Mouse (Mus musculus): Measurements from ENCODE around the gene Rasgef1b.

Rasgef1b gene

GRCm38 (mm10) chr5:99708706-99709105 is 20.2 kb downstream of the Rasgef1b start:
- DNase-seq (ENCODE audit: low read depth in 2 of 2, low spot score in 2 of 2) = no peak

DNA sequence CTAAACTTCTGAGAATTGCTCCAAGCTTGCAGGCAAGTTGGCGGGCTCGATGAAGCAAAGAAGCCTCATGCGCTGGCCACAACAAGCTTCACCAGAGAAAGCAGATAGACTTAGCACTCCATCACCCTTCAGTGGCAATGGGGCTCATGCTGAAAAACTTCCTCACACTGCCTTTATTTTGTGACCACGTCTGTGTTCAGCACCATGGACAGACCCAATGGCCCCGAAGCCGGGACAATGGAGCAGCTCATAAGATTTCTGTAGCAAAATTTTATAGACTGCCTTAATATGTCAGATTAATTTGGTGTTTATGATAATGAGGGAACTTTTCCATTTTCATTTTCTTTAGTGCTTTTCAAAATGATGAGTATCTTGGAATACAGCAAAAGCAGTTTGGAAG is 21.6 kb downstream of the Rasgef1b start:
- no peak for DNase-seq (ENCODE audit: low read depth in 2 of 2, low spot score in 2 of 2)

DNA sequence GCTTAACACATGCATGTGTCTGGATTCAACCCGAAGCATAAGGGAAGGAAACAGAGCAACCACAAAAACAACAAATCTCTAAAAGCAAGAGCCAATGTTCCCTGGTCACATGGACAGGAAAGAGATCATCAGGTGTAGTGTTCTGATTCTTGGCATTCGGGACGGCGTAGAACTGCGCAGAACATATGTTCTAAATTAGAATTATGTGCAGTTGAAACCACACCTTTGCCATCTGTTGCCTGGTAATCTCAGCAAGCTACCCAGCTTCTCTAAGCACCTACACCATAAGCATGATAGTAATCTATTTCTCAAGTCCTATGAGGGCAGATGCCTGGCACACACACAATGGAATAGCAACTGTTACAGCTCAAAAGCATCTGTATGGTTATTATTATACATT is 27.1 kb downstream of the Rasgef1b start:
- DNase-seq (ENCODE audit: low read depth in 2 of 2, low spot score in 2 of 2) = no peak

GRCm38 (mm10) chr5:99694712-99695360 is 34.0 kb downstream of the Rasgef1b start:
- DNase-seq (ENCODE audit: low read depth in 2 of 2, low spot score in 2 of 2) = no peak

GRCm38 (mm10) chr5:99689909-99690308 is 39.0 kb downstream of the Rasgef1b start:
- DNase-seq (ENCODE audit: low read depth in 2 of 2, low spot score in 2 of 2) = no peak

DNA sequence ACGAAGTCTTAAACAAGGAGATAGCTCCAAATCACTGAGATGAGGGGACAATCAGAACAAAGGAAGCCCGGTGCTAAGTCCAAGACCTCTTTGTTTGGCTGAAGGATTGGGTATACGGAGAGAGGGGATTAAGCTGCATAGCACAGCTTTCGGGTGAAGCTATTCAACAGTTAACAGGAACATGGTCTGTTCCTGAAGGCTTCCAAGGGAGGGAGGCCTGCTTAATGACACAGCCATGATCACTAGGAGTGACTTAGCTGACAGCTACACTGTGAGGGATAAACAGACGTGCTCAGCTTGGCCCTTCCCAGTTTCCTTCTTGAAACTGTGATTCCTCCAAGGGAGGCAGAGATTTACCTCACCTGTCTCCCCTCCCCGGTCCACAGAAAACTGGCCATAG is 41.0 kb downstream of the Rasgef1b start:
- DNase-seq (ENCODE audit: low read depth in 2 of 2, low spot score in 2 of 2) = no peak

DNA sequence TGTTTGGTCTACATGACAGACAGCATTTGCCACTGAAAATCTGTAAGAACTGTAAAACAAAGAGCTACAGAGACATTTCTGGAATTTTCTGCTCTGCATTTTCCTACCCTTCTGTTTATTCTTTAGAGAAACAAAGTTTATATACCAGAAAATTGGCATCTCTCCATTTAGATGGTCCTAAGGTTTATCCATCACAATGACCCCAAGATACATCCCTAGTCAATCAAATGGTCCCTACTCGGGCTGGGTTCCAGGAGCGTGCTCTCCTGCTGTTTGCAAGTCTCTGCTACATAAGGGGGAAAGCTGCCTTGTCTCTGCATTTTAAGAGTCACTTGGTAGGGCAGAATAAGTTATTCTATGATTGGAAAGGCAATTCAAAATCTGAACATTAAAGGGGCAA is 44.8 kb downstream of the Rasgef1b start:
- no peak for DNase-seq (ENCODE audit: low read depth in 2 of 2, low spot score in 2 of 2)

GRCm38 (mm10) chr5:99669971-99670571 is 58.8 kb downstream of the Rasgef1b start:
- no peak for DNase-seq (ENCODE audit: low read depth in 2 of 2, low spot score in 2 of 2)

GRCm38 (mm10) chr5:99656024-99656423 is 72.8 kb downstream of the Rasgef1b start:
- no peak for DNase-seq (ENCODE audit: low read depth in 2 of 2, low spot score in 2 of 2)

DNA sequence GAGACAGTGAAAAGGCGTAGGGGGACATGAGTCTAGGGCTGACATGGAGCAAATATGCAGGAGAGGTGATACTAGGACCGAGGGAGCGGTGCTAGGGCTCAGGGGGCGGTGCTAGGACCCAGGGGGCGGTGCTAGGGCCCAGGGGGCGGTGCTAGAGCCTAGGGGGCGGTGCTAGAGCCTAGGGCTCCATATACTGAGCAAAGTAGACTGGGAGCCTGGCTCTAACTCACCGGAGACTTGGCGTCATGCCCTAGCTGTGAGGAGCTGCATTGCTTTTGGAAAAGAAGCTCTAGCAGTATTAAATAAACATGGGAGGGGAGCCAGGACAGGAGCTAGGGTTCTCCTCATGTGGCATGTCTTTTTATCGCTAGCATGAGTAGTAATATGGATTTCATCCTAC is 75.9 kb downstream of the Rasgef1b start:
- no peak for DNase-seq (ENCODE audit: low read depth in 2 of 2, low spot score in 2 of 2)

DNA sequence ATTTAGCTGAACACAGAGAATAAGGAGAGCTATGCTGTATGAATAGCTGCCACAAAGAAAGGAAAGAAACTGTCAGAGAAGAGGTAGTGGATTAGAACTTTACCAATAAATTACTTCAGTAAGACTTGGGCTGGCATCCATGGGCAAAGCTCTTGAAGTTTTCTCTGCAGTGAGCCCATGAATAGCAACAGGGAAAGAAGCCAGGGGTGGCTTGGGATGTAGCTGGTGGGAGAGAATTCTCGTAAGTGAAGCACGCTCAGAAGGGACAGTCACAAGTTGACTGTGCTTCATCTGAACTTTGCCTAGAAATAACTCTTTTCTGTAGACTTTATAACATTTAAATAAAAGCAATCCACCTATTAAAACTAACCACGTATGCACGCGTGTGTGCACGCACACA is 87.5 kb downstream of the Rasgef1b start:
- no peak for DNase-seq (ENCODE audit: low read depth in 2 of 2, low spot score in 2 of 2)

- DNase-seq (ENCODE audit: low read depth in 2 of 2, low spot score in 2 of 2) = no peak
Observed at GRCm38 (mm10) chr5:99636575-99636974, 92.3 kb downstream of the Rasgef1b start.

GRCm38 (mm10) chr5:99634010-99634541 is 94.8 kb downstream of the Rasgef1b start:
- DNase-seq (ENCODE audit: low read depth in 2 of 2, low spot score in 2 of 2) = no peak

DNA sequence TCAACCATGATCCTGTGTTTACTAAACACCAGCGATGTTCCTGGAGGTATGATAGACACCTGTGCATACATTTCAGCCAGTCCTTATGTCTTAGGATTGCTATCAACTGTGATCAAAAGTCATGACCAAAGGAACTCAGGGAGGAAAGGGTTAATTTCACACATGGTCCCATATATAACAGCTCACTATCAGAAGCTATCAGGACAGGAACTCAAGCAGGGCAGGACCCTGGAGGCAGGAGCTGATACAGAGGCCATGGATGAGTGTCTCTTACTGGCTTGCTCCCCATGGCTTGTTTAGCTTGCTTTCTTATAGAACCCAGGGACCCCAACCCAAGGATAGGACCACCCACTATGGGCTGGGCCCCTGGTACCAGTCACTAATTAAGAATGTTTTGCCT is 95.3 kb downstream of the Rasgef1b start:
- no peak for DNase-seq (ENCODE audit: low read depth in 2 of 2, low spot score in 2 of 2)

- DNase-seq (ENCODE audit: low read depth in 2 of 2, low spot score in 2 of 2) = no peak
Observed at GRCm38 (mm10) chr5:99632649-99633310, 96.1 kb downstream of the Rasgef1b start.

- peak in 1 of 2 experiments; percentile 6 for DNase-seq (ENCODE audit: low read depth in 2 of 2, low spot score in 2 of 2)
Observed at GRCm38 (mm10) chr5:99630087-99630486, 98.8 kb downstream of the Rasgef1b start.

DNA sequence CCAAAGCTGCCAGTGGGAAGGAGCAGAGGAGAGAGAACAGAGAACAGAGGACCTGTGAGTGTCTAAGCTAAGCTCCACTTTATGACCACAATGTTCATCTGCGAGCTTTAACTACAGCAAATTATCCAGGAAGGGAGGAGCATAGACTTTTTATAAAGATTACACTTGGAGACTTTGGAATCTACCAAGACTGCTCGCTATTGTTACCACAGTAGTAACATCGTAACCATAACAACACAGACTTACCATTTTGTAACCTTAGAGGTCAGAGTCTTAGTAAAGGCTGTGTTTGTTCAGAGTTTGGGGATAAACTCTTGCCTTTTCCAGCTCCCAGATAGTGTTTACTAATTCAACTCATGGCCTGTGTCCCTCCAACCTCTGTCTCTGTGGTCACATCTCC is 103.3 kb downstream of the Rasgef1b start:
- no peak for DNase-seq (ENCODE audit: low read depth in 2 of 2, low spot score in 2 of 2)

DNA sequence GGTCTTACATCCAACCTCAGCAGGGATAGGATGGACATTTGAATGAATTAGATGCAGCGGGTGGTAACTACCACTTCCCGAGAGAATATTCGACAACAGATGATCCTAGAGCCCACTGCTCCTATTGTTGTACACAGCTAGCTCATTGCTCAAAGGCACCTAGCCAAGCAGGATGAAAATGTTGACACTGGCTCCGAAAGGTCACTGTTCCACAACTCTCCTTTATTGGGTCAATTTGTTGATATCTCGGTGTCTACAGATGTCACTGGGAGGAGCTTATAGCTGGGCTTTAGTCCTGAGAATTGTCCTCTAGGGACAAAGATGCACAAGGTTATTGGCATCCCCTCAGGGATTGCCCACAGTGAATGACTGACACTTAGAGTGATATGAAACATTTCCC is 108.1 kb downstream of the Rasgef1b start:
- DNase-seq (ENCODE audit: low read depth in 2 of 2, low spot score in 2 of 2) = no peak

- DNase-seq (ENCODE audit: low read depth in 2 of 2, low spot score in 2 of 2) = no peak
Observed at GRCm38 (mm10) chr5:99617271-99617800, 111.5 kb downstream of the Rasgef1b start.

- no peak for DNase-seq (ENCODE audit: low read depth in 2 of 2, low spot score in 2 of 2)
Observed at GRCm38 (mm10) chr5:99613321-99614118, 115.3 kb downstream of the Rasgef1b start.

DNA sequence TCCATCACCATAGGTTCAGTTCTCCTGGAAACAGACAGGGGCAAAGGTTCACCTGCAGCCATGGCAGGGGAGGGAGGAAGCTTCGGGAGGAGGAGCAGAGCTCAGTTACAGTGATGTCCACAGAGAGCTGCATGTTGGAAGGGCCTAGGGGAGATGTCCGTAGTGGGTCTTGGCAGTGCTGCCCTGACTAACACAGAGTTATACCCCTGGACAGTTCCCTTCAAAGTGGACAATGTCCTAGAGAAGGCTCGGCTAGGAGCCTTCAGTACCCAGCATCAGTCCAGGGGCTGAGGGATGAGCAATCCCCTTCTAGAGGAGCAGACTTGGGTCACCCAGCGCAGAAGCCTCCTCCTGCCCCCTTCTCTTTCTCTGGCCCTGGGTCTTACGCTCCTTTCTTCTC is 121.3 kb downstream of the Rasgef1b start:
- no peak for DNase-seq (ENCODE audit: low read depth in 2 of 2, low spot score in 2 of 2)

All from CD8-positive naive resting alpha-beta T cell, adult 2 months (primary cell).